Mouse (Mus musculus): ENCODE data around the gene Bbs5.

DNA sequence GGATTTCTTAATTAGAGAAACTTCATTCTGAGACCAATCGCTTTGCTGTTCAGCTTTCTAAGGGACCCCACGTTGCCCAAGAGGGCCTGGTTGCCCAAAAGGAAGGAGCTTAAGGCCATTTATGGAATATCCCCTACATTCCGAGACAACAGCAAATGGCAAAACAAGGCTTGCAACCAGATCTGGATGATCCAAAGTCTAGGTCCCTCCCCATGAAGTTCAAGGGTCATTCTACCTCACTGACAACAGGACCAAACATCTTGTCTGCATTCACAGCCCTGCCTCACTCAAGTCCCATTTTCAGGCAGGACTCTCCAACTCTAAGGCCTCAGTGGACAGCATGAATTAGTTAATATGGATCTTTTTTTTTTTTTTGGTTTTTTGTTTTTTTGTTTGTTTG is 40.4 kb upstream of the Bbs5 start:
- TF ChIP-seq E2F4 (IDR thresholded peaks at IDR 0.05; ENCODE audit: insufficient replicate concordance, low read depth, low read length): no peak
- no peak for TF ChIP-seq TBP (conservative IDR thresholded peaks at IDR 0.05; ENCODE audit: low read depth, low read length)
- TF ChIP-seq CTCF (conservative IDR thresholded peaks at IDR 0.05 in 1 of 2, IDR thresholded peaks at IDR 0.05 in 1 of 2; ENCODE audit: low read depth in 2 of 2, low read length in 2 of 2): no peak
- no peak for TF ChIP-seq ZC3H11A (IDR thresholded peaks at IDR 0.05; ENCODE audit: low read depth, low read length)
- TF ChIP-seq USF2 (conservative IDR thresholded peaks at IDR 0.05; ENCODE audit: low read depth, low read length): no peak
- TF ChIP-seq TCF12 (IDR thresholded peaks at IDR 0.05; ENCODE audit: low read depth, low read length): no peak
- no peak for TF ChIP-seq ETS1 (conservative IDR thresholded peaks at IDR 0.05; ENCODE audit: low read depth, low read length)
- TF ChIP-seq POLR2A (IDR thresholded peaks at IDR 0.05; ENCODE audit: low read depth, low read length): no peak
- no peak for TF ChIP-seq HCFC1 (IDR thresholded peaks at IDR 0.05; ENCODE audit: low read depth, low read length)
- no peak for TF ChIP-seq MAX (IDR thresholded peaks at IDR 0.05; ENCODE audit: low read length)
